Mouse (Mus musculus) lung, adult 2 months (tissue): Measurements from ENCODE around the gene Arf6.

Experiments
- CTCF ChIP-seq: fragments of 200-500 bp; IDR thresholded peaks from 2 replicates; pipeline ENCODE4 v1.5.1; 2011; ENCODE audit warnings: mild to moderate bottlenecking, low read length, control low read depth; ENCODE audit not compliant: insufficient read depth
- POLR2A ChIP-seq: fragments of 200-500 bp; IDR thresholded peaks from 2 replicates; pipeline ENCODE4 v1.6.1; 2011; ENCODE audit warnings: low read depth, mild to moderate bottlenecking, control low read depth, low read length, borderline replicate concordance; ENCODE audit errors: extremely low read depth

DNA sequence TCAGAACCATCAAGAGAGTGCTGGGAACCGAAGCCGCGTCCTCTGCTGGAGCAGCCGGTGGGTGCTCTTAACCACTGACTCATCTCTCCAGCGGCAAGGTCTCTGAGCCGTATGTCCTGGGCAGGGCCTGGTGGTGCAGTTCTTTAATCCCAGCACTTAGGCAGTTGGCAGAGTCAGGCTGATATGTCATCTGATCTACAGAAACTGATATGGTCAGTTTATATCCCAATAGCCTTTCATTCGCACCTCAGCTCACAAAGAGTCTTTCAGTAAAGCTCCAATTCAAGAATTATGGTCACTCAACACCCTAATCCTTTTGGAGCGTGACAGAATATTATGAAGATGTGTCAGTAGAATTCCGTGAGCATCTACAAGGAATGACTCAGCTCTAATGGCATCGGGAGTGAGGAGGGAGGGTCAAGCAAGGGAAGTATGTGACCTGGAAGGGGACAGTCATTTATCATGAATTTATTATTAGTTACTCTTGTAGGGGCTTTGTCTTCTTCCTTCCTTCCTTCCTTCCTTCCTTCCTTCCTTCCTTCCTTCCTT, 16.4 kb downstream of the Arf6 start:
- no peak for TF ChIP-seq CTCF
- TF ChIP-seq POLR2A: no peak
